Mouse (Mus musculus) myocyte (in vitro differentiated cells): Measurements from ENCODE around the gene Yars. TPM values are rescaled to one million over a fixed set of nuclear protein-coding genes. Genes with fewer than 3 reads are reported as not detected.
A peak's percentile ranks its signal among the peaks of the same experiment; 100 is the strongest.

Experiments used
- H3K27me3 ChIP-seq: one replicate; pipeline ENCODE4 v1.6.1; 2011; ENCODE audit not compliant: control insufficient read depth, insufficient read depth, insufficient read length
- H3K36me3 ChIP-seq: one replicate; pipeline ENCODE4 v1.6.1; 2011; ENCODE audit not compliant: control insufficient read depth, insufficient read depth
- H3K4me2 ChIP-seq: one replicate; pipeline ENCODE4 v1.6.1; 2011; ENCODE audit warnings: low read depth, control low read depth
- H3K4me3 ChIP-seq: one replicate; pipeline ENCODE4 v1.5.1; 2011; ENCODE audit warnings: mild to moderate bottlenecking, control low read depth, moderate library complexity
- H3K79me2 ChIP-seq: one replicate; pipeline ENCODE4 v1.6.1; 2011; ENCODE audit not compliant: control insufficient read depth, insufficient read depth
- H3ac ChIP-seq: one replicate; pipeline ENCODE4 v1.6.1; 2011; ENCODE audit not compliant: control insufficient read depth, insufficient read length
- CEBPB ChIP-seq: IDR thresholded peaks from 2 replicates; pipeline ENCODE4 v1.6.1; 2011; ENCODE audit warnings: mild to moderate bottlenecking, moderate library complexity; ENCODE audit not compliant: poor library complexity, insufficient read depth, severe bottlenecking
- E2F4 ChIP-seq: IDR thresholded peaks from one replicate; pipeline ENCODE4 v1.6.1; 2011; ENCODE audit warnings: mild to moderate bottlenecking, control low read depth, moderate library complexity; ENCODE audit not compliant: insufficient read depth
- MAX ChIP-seq: IDR thresholded peaks from one replicate; pipeline ENCODE4 v1.6.1; 2011; ENCODE audit warnings: low read depth, mild to moderate bottlenecking, control low read depth
- MYOD1 ChIP-seq, 3 experiments: IDR thresholded peaks; one replicate each; pipeline ENCODE4 v1.6.1; 2011; ENCODE audit warnings: control low read depth in 2 of 3, low read depth in 2 of 3, mild to moderate bottlenecking in 2 of 3, moderate library complexity in 1 of 3; ENCODE audit not compliant: insufficient read length in 2 of 3, control insufficient read depth in 1 of 3
- MYOG ChIP-seq, 3 experiments: IDR thresholded peaks; one replicate each; pipeline ENCODE4 v1.6.1; 2011; ENCODE audit warnings: control low read depth in 2 of 3, low read depth in 2 of 3, mild to moderate bottlenecking in 2 of 3; ENCODE audit not compliant: insufficient read length in 2 of 3, control insufficient read depth in 1 of 3, insufficient read depth in 1 of 3
- POLR2A ChIP-seq: IDR thresholded peaks from one replicate; pipeline ENCODE4 v1.6.1; 2011; ENCODE audit warnings: low read depth, mild to moderate bottlenecking, control low read depth, moderate library complexity; ENCODE audit not compliant: insufficient read length
- POLR2AphosphoS2 ChIP-seq: IDR thresholded peaks from one replicate; pipeline ENCODE4 v1.6.1; 2011; ENCODE audit warnings: low read depth, control low read depth; ENCODE audit not compliant: insufficient read length
- REST ChIP-seq: IDR thresholded peaks from one replicate; pipeline ENCODE4 v1.6.1; 2011; ENCODE audit warnings: mild to moderate bottlenecking, control low read depth, moderate library complexity; ENCODE audit not compliant: insufficient read depth, insufficient read length
- SRF ChIP-seq: IDR thresholded peaks from one replicate; pipeline ENCODE4 v1.6.1; 2011; ENCODE audit warnings: low read depth; ENCODE audit not compliant: control insufficient read depth, insufficient read length
- TCF12 ChIP-seq: IDR thresholded peaks from one replicate; pipeline ENCODE4 v1.6.1; 2011; ENCODE audit warnings: mild to moderate bottlenecking, control low read depth; ENCODE audit not compliant: poor library complexity, insufficient read depth, severe bottlenecking
- TCF3 ChIP-seq: IDR thresholded peaks from one replicate; pipeline ENCODE4 v1.6.1; 2011; ENCODE audit warnings: low read depth, control low read depth; ENCODE audit not compliant: insufficient read length
- USF1 ChIP-seq: IDR thresholded peaks from one replicate; pipeline ENCODE4 v1.6.1; 2011; ENCODE audit warnings: low read depth, mild to moderate bottlenecking, control low read depth, moderate library complexity
- polyA plus RNA-seq: library from polyadenylated mRNA; unstranded; fragments of >200 nt; fragmentation: generic; extraction: Trizol; gene quantifications from one replicate; pipeline ENCODE4 v1.2.1, GENCODE M21; 2012; ENCODE audit warnings: missing spikeins

Gene Yars
- polyA plus RNA-seq, 1 experiment: 183 TPM

- Histone ChIP-seq H3ac (no peak overlapping the region), H3K4me3 (peak overlapping the region; percentile 99), H3K36me3 (peaks cover 43% of the 10 kb centered on the region), H3K79me2 (peaks cover 87% of the 10 kb centered on the region), H3K4me2 (peak overlapping the region; percentile 89), H3K27me3 (no peaks in the 10 kb centered on the region)
- no peak for TF ChIP-seq MYOG (IDR thresholded peaks at IDR 0.05; ENCODE audit: control insufficient read depth in 1 of 3, insufficient read depth in 1 of 3, insufficient read length in 2 of 3, low read depth in 2 of 3)
- TF ChIP-seq POLR2AphosphoS2: no peak
- no peak for TF ChIP-seq POLR2A
- no peak for TF ChIP-seq E2F4
- TF ChIP-seq MYOD1 (IDR thresholded peaks at IDR 0.05; ENCODE audit: control insufficient read depth in 1 of 3, insufficient read length in 2 of 3, low read depth in 2 of 3): no peak
- TF ChIP-seq TCF12: no peak
- TF ChIP-seq USF1: no peak
- no peak for TF ChIP-seq REST
- no peak for TF ChIP-seq MAX
- no peak for TF ChIP-seq CEBPB
- no peak for TF ChIP-seq TCF3
- no peak for TF ChIP-seq SRF
These were observed 2.1 kb downstream of the Yars start for GRCm38 (mm10) chr4:129191691-129192090.

DNA sequence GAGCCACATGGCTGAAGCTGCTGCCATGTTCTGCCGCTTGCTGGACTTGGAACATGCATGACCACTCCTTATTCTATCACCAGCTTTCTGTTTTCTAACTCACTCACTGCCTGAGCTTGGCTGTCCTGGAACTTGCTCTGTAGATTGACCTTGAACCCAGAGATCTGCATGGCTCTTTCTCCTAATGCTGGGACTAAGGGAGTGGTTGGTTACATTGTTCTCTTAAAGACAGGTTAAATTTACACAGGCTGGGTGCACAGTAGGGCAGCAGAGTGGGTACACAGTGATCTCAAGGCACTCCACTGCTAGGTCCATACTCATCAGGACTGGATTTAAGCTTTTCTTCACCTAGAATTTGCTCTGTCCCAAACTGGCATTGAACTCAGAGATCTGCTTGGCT is 4.7 kb downstream of the Yars start:
- Histone ChIP-seq H3K36me3 (peaks cover 64% of the 10 kb centered on the region), H3K4me2 (no peak overlapping the region), H3K4me3 (no peak overlapping the region), H3K27me3 (no peaks in the 10 kb centered on the region), H3ac (no peak overlapping the region), H3K79me2 (peaks cover 75% of the 10 kb centered on the region)
- TF ChIP-seq REST (no peak), POLR2AphosphoS2 (no peak), SRF (no peak), MAX (no peak), CEBPB (no peak), USF1 (no peak), POLR2A (no peak), TCF3 (no peak), E2F4 (no peak)

- no peak overlapping the region for H3K4me2 ChIP-seq
- H3K79me2 ChIP-seq: peaks cover 49% of the 10 kb centered on the region
- H3ac ChIP-seq: no peak overlapping the region
- TF ChIP-seq CEBPB (no peak), POLR2AphosphoS2 (peak; percentile 60), MYOD1 (IDR thresholded peaks at IDR 0.05; ENCODE audit: control insufficient read depth in 1 of 3, insufficient read length in 2 of 3, low read depth in 2 of 3) (no peak)
- H3K27me3 ChIP-seq: no peaks in the 10 kb centered on the region
- no peak overlapping the region for H3K4me3 ChIP-seq
- peaks cover 91% of the 10 kb centered on the region for H3K36me3 ChIP-seq
These were observed 8.0 kb downstream of the Yars start for GRCm38 (mm10) chr4:129197514-129197913.

- Histone ChIP-seq H3K27me3 (no peaks in the 10 kb centered on the region), H3K79me2 (no peaks in the 10 kb centered on the region), H3ac (no peak overlapping the region), H3K36me3 (peaks cover 90% of the 10 kb centered on the region), H3K4me2 (peak overlapping the region; percentile 58), H3K4me3 (no peak overlapping the region)
- TF ChIP-seq POLR2A: peak; percentile 18
- no peak for TF ChIP-seq TCF12
These were observed 15.1 kb downstream of the Yars start for GRCm38 (mm10) chr4:129204655-129205054.

DNA sequence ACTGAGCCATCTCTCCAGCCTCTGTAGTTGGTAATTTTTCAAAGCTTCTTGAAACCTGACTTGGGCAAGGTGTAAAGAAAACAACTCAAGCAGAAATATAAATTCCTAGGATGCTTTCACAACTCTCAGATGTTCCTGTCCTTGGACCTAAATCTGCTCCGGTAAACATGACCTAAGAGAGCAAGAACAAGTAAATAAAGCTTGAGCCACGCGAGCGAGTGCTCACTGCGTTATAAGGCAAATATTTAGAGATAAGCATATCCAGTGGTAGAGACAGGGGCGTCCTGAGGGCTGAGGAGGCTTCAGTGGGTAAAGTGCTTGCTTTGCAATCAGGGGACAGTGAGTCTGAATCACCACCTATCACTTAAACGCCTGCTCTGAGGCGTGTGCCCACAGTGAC is 17.2 kb downstream of the Yars start:
- H3K79me2 ChIP-seq: no peaks in the 10 kb centered on the region
- H3K36me3 ChIP-seq: peaks cover 85% of the 10 kb centered on the region
- no peaks in the 10 kb centered on the region for H3K27me3 ChIP-seq
- H3K4me2 ChIP-seq: no peak overlapping the region
- H3K4me3 ChIP-seq: no peak overlapping the region
- no peak overlapping the region for H3ac ChIP-seq
- TF ChIP-seq CEBPB (no peak), TCF12 (no peak)

- Histone ChIP-seq H3ac (no peak overlapping the region), H3K4me2 (no peak overlapping the region)
- TF ChIP-seq USF1 (peak; percentile 3), TCF3 (no peak)
These were observed 19.9 kb downstream of the Yars start for GRCm38 (mm10) chr4:129209504-129209903.

More at GRCm38 (mm10) chr4:129209504-129209903, 19.9 kb downstream of the Yars start:
- H3K36me3 ChIP-seq: peaks cover 80% of the 10 kb centered on the region
- no peaks in the 10 kb centered on the region for H3K79me2 ChIP-seq
- no peaks in the 10 kb centered on the region for H3K27me3 ChIP-seq
- no peak overlapping the region for H3K4me3 ChIP-seq
